Mouse (Mus musculus): ENCODE results near the gene Lurap1l. TPM values are rescaled to one million over a fixed set of nuclear protein-coding genes. Genes with fewer than 3 reads are reported as not detected.
A peak's percentile ranks its signal among the peaks of the same experiment; 100 is the strongest.

The Lurap1l gene
- total RNA-seq (2021), result 1 to 10 TPM in 1 of 2 experiments, under 1 TPM in 1; 0.97 to 1.3 TPM
- long read RNA-seq, experiment 1, partial matches to known transcripts, result 0 of 2 reads
- long read RNA-seq, experiment 1, other reads (novel, unspliced or antisense), result 0 of 2 reads
- long read RNA-seq, experiment 2, transcript Lurap1l-201 (2 exons, 3,066 nt), result major isoform, 5 of 5 reads
- long read RNA-seq, experiment 2, partial matches to known transcripts, result 0 of 5 reads
- long read RNA-seq, experiment 2, other reads (novel, unspliced or antisense), result 0 of 5 reads

- Histone ChIP-seq H3K4me3 (peak within 1 kb of the TSS; percentile 94), H3K27ac (peak within 1 kb of the TSS; percentile 86)
- intact Hi-C loops (cut with DNase I), result loop anchor here (5.0 kb wide), 1 partner anchor 33 kb away; no protein-coding TSS in a partner anchor
- no peak for TF ChIP-seq CTCF (IDR thresholded peaks at IDR 0.05)
- peak; percentile 40 for DNase-seq
These were observed at the start of gene Lurap1l for GRCm38 (mm10) chr4:80910481-80910870. Gene Lurap1l (plus strand): TSS chr4:80910646.

GRCm38 (mm10) chr4:80862962-80863361 is 47.5 kb upstream of the Lurap1l start:
- intact Hi-C loops (cut with DNase I), result no loop called here
- Histone ChIP-seq H3K4me3 (no peak overlapping the region), H3K27ac (no peak overlapping the region)
- no peak for TF ChIP-seq CTCF (IDR thresholded peaks at IDR 0.05)
- no peak for DNase-seq

- Histone ChIP-seq H3K27ac (no peak overlapping the region), H3K4me3 (no peak overlapping the region)
- peak; percentile 30 for DNase-seq
- no peak for TF ChIP-seq CTCF (IDR thresholded peaks at IDR 0.05)
- intact Hi-C loops (cut with DNase I), result no loop called here
These were observed 46.5 kb upstream of the Lurap1l start for GRCm38 (mm10) chr4:80863906-80864305.

- Histone ChIP-seq H3K27ac (no peak overlapping the region), H3K4me3 (peak overlapping the region; percentile 60)
- TF ChIP-seq CTCF (IDR thresholded peaks at IDR 0.05), result no peak
- intact Hi-C loops (cut with DNase I), result no loop called here
- peak; percentile 32 for DNase-seq
These were observed 45.9 kb upstream of the Lurap1l start for GRCm38 (mm10) chr4:80864511-80864922.

- TF ChIP-seq CTCF (IDR thresholded peaks at IDR 0.05), result peak; percentile 54
- no peak for DNase-seq
- H3K27ac ChIP-seq, result no peak overlapping the region
- intact Hi-C loops (cut with DNase I), result no loop called here
- H3K4me3 ChIP-seq, result no peak overlapping the region
These were observed 44.4 kb upstream of the Lurap1l start for GRCm38 (mm10) chr4:80866065-80866464.

- Histone ChIP-seq H3K27ac (no peak overlapping the region), H3K4me3 (no peak overlapping the region)
- DNase-seq, result no peak
- intact Hi-C loops (cut with DNase I), result no loop called here
- peak; percentile 9; the same call in 1 of the 2 replicates for TF ChIP-seq CTCF (IDR thresholded peaks at IDR 0.05)
These were observed 40.8 kb upstream of the Lurap1l start for GRCm38 (mm10) chr4:80869598-80869997.

GRCm38 (mm10) chr4:80872847-80873644 is 37.4 kb upstream of the Lurap1l start:
- peak; percentile 70 for TF ChIP-seq CTCF (IDR thresholded peaks at IDR 0.05)
- no peak for DNase-seq
- intact Hi-C loops (cut with DNase I), result loop anchor here (5.0 kb wide), 2 partner anchors 79 to 379 kb away; no protein-coding TSS in a partner anchor

GRCm38 (mm10) chr4:80874121-80874859 is 36.2 kb upstream of the Lurap1l start:
- no peak overlapping the region for H3K4me3 ChIP-seq
- H3K27ac ChIP-seq, result no peak overlapping the region
- DNase-seq, result no peak
- no peak for TF ChIP-seq CTCF (IDR thresholded peaks at IDR 0.05)
- intact Hi-C loops (cut with DNase I), result loop anchor here (5.0 kb wide), 2 partner anchors 78 to 378 kb away; no protein-coding TSS in a partner anchor

More at GRCm38 (mm10) chr4:80872847-80873644, 37.4 kb upstream of the Lurap1l start:
- Histone ChIP-seq H3K4me3 (no peak overlapping the region), H3K27ac (no peak overlapping the region)

- TF ChIP-seq CTCF (IDR thresholded peaks at IDR 0.05), result no peak
- intact Hi-C loops (cut with DNase I), result loop anchor here (5.0 kb wide), 1 partner anchor 37 kb away; the partner anchor contains the start of gene Lurap1l
- Histone ChIP-seq H3K27ac (no peak overlapping the region), H3K4me3 (no peak overlapping the region)
- DNase-seq, result no peak
These were observed 35.4 kb upstream of the Lurap1l start for GRCm38 (mm10) chr4:80875055-80875454.

- Histone ChIP-seq H3K4me3 (no peak overlapping the region), H3K27ac (no peak overlapping the region)
- no peak for DNase-seq
- intact Hi-C loops (cut with DNase I), result no loop called here
- no peak for TF ChIP-seq CTCF (IDR thresholded peaks at IDR 0.05)
These were observed 28.3 kb upstream of the Lurap1l start for GRCm38 (mm10) chr4:80881996-80882599.

GRCm38 (mm10) chr4:80886631-80887030 is 23.8 kb upstream of the Lurap1l start:
- no peak overlapping the region for H3K27ac ChIP-seq
- TF ChIP-seq CTCF (IDR thresholded peaks at IDR 0.05), result no peak
- intact Hi-C loops (cut with DNase I), result no loop called here
- no peak overlapping the region for H3K4me3 ChIP-seq
- no peak for DNase-seq

GRCm38 (mm10) chr4:80891004-80891403 is 19.4 kb upstream of the Lurap1l start:
- Histone ChIP-seq H3K4me3 (no peak overlapping the region), H3K27ac (no peak overlapping the region)
- intact Hi-C loops (cut with DNase I), result no loop called here
- DNase-seq, result no peak
- no peak for TF ChIP-seq CTCF (IDR thresholded peaks at IDR 0.05)

Measured in gastrocnemius, adult 2 months (tissue).